Mouse (Mus musculus) cortical plate, adult 2 months (tissue): ENCODE results near the gene Boll. TPM values are rescaled to one million over a fixed set of nuclear protein-coding genes. Genes with fewer than 3 reads are reported as not detected.
"Not testable (repeated sequence)": the region's sequence is repeated elsewhere in the genome, so short reads cannot be mapped to it uniquely, and the experiment has no call there.

ENCODE experiments used
- H3K27ac ChIP-seq: fragments of 200-500 bp; 2 replicates; pipeline ENCODE4 v1.5.1; 2012; ENCODE audit warnings: low read length, control low read depth, inconsistent platforms; ENCODE audit not compliant: insufficient read depth
- H3K4me1 ChIP-seq: fragments of 200-500 bp; 2 replicates; pipeline ENCODE4 v1.6.1; 2011; ENCODE audit warnings: low read length; ENCODE audit not compliant: control insufficient read depth, insufficient read depth
- H3K4me3 ChIP-seq: fragments of 200-500 bp; 2 replicates; pipeline ENCODE4 v1.5.1; 2011; ENCODE audit warnings: mild to moderate bottlenecking, low read length, control low read depth; ENCODE audit not compliant: insufficient read depth
- CTCF ChIP-seq: fragments of 200-500 bp; IDR thresholded peaks from 2 replicates; pipeline ENCODE4 v1.5.1; 2011; ENCODE audit warnings: mild to moderate bottlenecking, control low read depth, low read length; ENCODE audit not compliant: insufficient read depth; ENCODE audit errors: extremely low read depth
- POLR2A ChIP-seq: fragments of 200-500 bp; IDR thresholded peaks from 2 replicates; pipeline ENCODE4 v1.6.1; 2011; ENCODE audit warnings: mild to moderate bottlenecking, low read length, control low read depth; ENCODE audit not compliant: insufficient read depth; ENCODE audit errors: extremely low read depth
- polyA plus RNA-seq: library from polyadenylated mRNA; depleted of rRNA; stranded (reverse); fragments of >200 nt; gene quantifications from 2 replicates; pipeline ENCODE4 v1.2.3, GENCODE M21; 2012

Boll gene
- polyA plus RNA-seq, 1 experiment, result not detected

- Histone ChIP-seq H3K4me1 (no peaks in the 10 kb centered on the region), H3K4me3 (no peak overlapping the region), H3K27ac (no peak overlapping the region)
- TF ChIP-seq CTCF, result peak; percentile 90
- no peak for TF ChIP-seq POLR2A
Observed at GRCm38 (mm10) chr1:55383114-55383773, 20.0 kb upstream of the Boll start.

GRCm38 (mm10) chr1:55380527-55380926 is 17.3 kb upstream of the Boll start:
- no peaks in the 10 kb centered on the region for H3K4me1 ChIP-seq
- TF ChIP-seq POLR2A (no peak), CTCF (no peak)
- no peak overlapping the region for H3K4me3 ChIP-seq
- H3K27ac ChIP-seq, result no peak overlapping the region

- Histone ChIP-seq H3K4me3 (no peak overlapping the region), H3K4me1 (no peaks in the 10 kb centered on the region), H3K27ac (no peak overlapping the region)
- no peak for TF ChIP-seq POLR2A
- TF ChIP-seq CTCF, result no peak
Observed at GRCm38 (mm10) chr1:55372626-55373025, 9.4 kb upstream of the Boll start.

- Histone ChIP-seq H3K27ac (no peak overlapping the region), H3K4me3 (peak overlapping the region; percentile 24), H3K4me1 (no peaks in the 10 kb centered on the region)
- TF ChIP-seq CTCF, result no peak
- no peak for TF ChIP-seq POLR2A
Observed at GRCm38 (mm10) chr1:55363586-55363985, 317 bp upstream of the Boll start.

- no peaks in the 10 kb centered on the region for H3K4me1 ChIP-seq
- H3K4me3 ChIP-seq, result no peak overlapping the region
- no peak overlapping the region for H3K27ac ChIP-seq
- TF ChIP-seq POLR2A (no peak), CTCF (no peak)
Observed at GRCm38 (mm10) chr1:55362634-55363033, 635 bp downstream of the Boll start.

- not testable (repeated sequence) for H3K4me3 ChIP-seq, H3K27ac ChIP-seq, H3K4me1 ChIP-seq
Observed at GRCm38 (mm10) chr1:55351914-55352313, 11.4 kb downstream of the Boll start.

GRCm38 (mm10) chr1:55325496-55325895 is 37.8 kb downstream of the Boll start:
- not testable (repeated sequence) for H3K4me1 ChIP-seq, H3K27ac ChIP-seq, H3K4me3 ChIP-seq

- Histone ChIP-seq H3K4me1 (no peaks in the 10 kb centered on the region), H3K27ac (no peak overlapping the region), H3K4me3 (no peak overlapping the region)
- TF ChIP-seq CTCF, result no peak
- TF ChIP-seq POLR2A, result no peak
Observed at GRCm38 (mm10) chr1:55301077-55301476, 62.2 kb downstream of the Boll start.

- H3K4me1 ChIP-seq, result no peaks in the 10 kb centered on the region
- TF ChIP-seq POLR2A (no peak), CTCF (no peak)
- H3K27ac ChIP-seq, result no peak overlapping the region
- no peak overlapping the region for H3K4me3 ChIP-seq
Observed at GRCm38 (mm10) chr1:55279081-55279480, 84.2 kb downstream of the Boll start.

- no peaks in the 10 kb centered on the region for H3K4me1 ChIP-seq
- no peak overlapping the region for H3K4me3 ChIP-seq
- no peak overlapping the region for H3K27ac ChIP-seq
- no peak for TF ChIP-seq CTCF
- TF ChIP-seq POLR2A, result no peak
Observed at GRCm38 (mm10) chr1:55265447-55265846, 97.8 kb downstream of the Boll start.

GRCm38 (mm10) chr1:55264385-55264784 is 98.9 kb downstream of the Boll start:
- no peak overlapping the region for H3K27ac ChIP-seq
- TF ChIP-seq CTCF (no peak), POLR2A (no peak)

More at GRCm38 (mm10) chr1:55264385-55264784, 98.9 kb downstream of the Boll start:
- Histone ChIP-seq H3K4me3 (no peak overlapping the region), H3K4me1 (no peaks in the 10 kb centered on the region)
